Mouse (Mus musculus): ENCODE data around the gene Sart1.

The Sart1 gene

GRCm38 (mm10) chr19:5388588-5389242, at the start of gene Sart1:
Gene Sart1, minus strand, starts transcription at chr19:5388703.
- DNase-seq: peak; percentile 96

DNA sequence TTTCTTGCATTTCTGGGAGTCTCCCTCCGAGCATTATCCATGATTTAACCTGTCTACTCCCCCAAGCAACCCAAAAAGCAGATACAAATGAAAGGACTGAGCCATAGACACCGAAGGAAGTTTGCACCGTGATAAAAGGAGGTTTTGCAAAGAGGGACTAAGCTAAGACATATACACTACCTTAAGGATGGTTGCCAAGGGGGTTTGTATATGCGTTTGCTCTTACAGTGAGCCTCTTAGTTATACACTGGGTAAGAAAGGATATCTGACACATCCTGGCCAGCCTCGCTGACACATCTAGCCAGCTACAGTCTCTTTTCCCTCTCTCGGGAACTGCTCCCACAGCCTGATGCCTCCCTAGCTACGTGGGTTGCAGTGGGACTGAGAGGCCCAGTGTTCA, 45.4 kb upstream of the Sart1 start:
- DNase-seq: no peak

DNA sequence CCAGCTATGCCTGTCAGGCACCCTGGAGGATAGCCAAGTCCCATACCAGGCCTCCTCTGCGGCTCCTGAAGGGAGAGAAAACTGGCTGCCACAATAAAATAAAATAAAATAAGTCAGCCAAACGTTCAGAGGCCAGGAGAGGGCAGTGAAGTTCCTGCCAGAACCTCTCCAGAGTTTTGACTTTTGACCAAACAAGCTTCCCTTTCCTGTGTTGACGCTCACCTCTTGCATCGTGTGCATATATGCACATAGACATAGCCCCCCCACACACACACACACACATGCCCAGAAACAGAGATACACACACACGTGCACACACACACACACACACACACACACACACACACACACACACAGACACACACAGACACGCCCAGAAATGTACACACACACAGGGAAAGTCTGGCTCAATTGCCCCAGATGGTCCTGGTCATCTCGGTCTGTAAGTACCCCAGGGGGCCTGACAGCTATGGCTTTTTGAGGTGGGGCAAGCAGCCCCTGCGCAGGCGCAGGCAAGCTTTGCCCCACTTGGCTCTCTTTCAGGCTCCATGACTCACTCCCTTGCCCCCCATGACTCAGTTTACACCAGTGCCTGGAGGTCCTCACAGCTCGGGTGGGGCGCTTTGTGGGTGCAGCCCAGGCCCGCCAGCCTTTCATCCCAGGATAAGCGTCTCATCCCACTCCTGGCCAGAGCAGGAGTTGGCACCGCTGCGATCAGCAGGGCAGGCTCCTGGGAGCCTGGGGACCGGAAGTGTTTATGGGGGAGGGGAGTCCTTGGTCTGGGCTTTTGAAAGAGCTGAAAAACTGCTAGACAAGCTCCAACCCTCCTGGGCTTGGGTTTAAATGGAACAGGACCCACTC, 44.7 kb upstream of the Sart1 start:
- DNase-seq: no peak

GRCm38 (mm10) chr19:5431911-5432464, 43.5 kb upstream of the Sart1 start:
- DNase-seq: no peak

DNA sequence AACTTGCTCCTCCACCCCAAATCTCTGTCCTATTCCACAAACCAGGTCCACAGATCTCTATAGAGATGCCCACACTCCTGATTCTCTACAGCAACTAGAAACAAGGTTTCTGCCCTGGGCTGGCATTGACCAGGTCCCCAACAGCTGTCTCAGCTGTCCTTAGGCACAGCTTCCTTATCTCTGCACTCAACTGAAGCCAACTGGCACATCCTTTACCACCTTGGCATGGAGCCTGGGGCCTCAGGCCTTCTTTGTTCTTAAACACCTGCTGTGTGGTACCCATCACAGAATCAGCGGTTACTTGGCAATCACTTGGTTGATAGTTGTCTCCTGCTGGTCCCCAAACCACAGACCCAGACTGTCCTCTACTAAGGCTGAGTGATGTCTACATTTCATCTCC, 41.9 kb upstream of the Sart1 start:
- no peak for DNase-seq

DNA sequence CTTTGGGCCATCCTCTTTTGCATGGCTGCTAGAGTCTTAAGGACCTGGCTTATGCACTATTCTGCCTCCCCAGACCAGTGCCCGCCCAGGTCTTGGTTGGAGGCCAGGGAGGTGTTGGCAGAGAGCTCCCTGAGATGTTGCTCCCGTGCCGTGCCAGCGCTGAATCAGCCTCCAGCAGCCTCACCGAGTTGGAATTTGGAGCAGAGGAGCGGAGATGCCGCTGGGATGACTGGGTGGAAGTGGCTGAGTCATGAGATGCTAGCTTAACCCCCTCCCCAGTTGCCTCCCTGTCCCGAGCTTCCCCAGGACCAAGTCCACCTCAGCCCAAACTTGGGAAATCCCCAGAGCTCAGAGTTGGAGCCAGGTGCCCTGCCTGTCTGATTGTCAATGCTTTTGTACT, 41.3 kb upstream of the Sart1 start:
- peak; percentile 19 for DNase-seq

- DNase-seq: no peak
These were observed 40.7 kb upstream of the Sart1 start for GRCm38 (mm10) chr19:5429219-5429618.

- no peak for DNase-seq
These were observed 39.6 kb upstream of the Sart1 start for GRCm38 (mm10) chr19:5428083-5428482.

- DNase-seq: no peak
These were observed 38.3 kb upstream of the Sart1 start for GRCm38 (mm10) chr19:5426640-5427290.

- no peak for DNase-seq
These were observed 37.5 kb upstream of the Sart1 start for GRCm38 (mm10) chr19:5425906-5426565.

DNA sequence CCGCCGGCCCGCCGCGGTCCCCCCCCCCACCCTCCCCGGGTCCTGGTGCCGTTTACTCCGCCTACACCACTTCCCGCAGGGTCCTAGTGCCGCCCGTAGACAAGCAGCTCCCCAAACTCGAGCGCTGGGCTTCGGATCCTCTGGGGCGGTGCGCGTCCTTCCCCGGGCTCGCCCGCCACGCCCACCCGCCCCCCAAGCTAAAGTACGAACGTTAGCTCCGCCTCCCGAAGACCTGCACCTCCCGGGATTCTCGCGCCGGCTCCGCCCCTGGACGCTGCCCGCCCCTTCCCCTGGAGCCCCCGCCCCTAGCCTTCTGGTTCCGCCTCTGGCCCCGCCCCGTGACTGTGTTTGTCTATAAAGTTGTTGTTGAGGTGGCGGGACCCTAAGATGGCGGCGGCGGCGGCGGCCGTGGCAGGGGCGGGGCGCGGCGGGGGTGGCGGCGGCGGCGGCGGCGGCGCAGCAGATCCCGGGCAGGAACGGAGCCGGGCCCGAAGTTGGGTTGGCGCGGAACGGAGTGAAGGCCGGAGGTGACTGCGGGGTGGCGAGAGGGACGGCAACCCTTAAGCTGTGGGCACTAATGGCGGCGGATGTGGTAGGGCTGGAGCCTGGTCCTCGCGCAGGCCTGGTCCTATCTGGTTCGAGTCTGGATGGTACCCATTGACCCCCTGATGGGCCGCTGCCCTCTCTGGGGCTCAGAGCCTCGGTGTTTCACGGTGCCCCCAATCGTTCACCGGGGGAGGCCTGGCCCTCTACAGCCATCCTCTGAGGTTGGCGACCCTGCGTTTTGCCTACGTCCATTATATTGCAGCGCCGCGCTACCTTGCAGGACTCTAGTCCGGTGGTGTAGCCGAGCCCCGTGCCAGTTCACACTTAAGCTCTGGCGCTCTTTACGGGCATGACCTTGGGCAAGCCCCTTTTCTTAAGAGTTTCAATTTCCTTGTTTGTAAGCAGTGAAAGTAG, 36.6 kb upstream of the Sart1 start, which contains the start of the genes Drap1 and AI837181:
Drap1 (minus strand) TSS at position 198 of the 960 bp plus-strand sequence.
AI837181 (plus strand) TSS at position 363 of the 960 bp plus-strand sequence.
- DNase-seq: peak; percentile 91

DNA sequence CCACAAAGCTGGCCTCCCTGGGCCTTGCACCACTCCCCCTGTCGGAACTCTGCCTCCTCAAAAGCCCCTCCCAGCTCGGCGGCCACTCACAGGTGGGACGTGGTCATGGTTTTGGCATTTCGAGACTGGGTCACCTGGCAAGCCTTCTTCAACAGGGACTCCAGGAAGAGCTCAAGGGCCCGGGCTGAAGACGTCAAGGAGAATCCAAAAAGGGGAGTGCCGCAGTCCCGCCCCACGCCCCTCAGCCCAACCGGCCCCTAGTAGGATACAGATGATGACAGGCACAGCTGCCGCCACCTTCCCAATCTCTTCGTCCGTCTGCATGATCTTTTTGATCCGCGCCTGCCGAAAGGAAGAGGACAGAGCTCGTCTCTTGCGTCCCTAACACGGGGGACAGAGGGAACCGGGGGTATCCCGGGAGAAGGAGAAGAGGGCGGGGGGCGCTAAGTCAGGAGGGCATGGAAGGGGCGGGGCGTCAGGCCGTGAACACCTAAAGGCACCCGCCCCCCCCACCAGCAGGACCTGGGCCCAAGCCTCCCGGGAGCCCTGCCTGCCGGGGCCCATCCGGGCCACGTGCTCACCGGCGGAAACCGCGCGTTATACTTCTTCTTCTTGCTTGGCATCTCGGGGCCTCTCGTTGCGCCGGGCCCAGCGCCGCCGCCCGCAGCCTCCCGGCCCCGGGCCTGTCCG, 35.7 kb upstream of the Sart1 start:
- DNase-seq: peak; percentile 71

GRCm38 (mm10) chr19:5423561-5423960, 35.1 kb upstream of the Sart1 start:
- DNase-seq: no peak

- DNase-seq: no peak
These were observed 34.5 kb upstream of the Sart1 start for GRCm38 (mm10) chr19:5422895-5423443.

DNA sequence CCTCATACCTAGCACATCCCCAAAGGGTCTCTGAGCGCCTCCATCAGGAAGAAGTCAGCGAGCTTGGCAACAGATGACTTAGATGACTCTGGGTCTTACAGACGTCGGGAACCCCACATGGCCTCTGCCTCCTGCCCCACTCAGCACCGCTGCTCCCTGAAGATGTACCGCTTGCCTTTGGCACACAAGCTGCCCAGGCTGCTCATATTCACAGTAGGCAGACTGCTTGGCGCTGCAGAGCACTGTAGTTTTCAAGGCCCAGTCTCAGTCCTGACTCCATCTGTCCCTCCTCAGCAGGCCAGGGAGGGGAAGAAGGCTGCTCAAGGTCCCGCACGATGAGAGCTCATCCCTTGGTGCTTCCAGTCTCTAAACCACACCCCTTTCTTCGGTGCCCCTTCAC, 33.8 kb upstream of the Sart1 start:
- DNase-seq: no peak

- no peak for DNase-seq
These were observed 33.3 kb upstream of the Sart1 start for GRCm38 (mm10) chr19:5421784-5422183.

DNA sequence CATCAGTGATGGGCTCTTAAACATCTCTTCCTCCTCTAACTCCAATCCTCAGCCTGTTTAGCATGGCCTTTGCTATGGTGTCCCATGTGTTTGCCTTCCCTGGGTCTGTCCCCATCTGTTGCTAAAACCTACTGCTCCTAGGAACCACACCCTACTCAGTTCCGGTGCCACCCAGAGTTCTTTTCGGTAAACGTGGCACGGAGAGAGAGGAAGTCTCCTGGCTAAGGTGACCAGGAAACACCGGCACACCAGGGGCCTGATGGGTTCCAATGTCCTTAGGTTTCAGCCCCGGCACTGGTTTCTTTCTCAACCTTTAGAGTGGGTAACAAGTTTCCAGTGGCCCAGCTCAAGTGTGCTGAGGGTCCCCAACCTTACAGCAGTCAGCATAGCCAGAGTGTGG, 32.1 kb upstream of the Sart1 start:
- DNase-seq: no peak

- no peak for DNase-seq
These were observed 31.1 kb upstream of the Sart1 start for GRCm38 (mm10) chr19:5419630-5420029.

DNA sequence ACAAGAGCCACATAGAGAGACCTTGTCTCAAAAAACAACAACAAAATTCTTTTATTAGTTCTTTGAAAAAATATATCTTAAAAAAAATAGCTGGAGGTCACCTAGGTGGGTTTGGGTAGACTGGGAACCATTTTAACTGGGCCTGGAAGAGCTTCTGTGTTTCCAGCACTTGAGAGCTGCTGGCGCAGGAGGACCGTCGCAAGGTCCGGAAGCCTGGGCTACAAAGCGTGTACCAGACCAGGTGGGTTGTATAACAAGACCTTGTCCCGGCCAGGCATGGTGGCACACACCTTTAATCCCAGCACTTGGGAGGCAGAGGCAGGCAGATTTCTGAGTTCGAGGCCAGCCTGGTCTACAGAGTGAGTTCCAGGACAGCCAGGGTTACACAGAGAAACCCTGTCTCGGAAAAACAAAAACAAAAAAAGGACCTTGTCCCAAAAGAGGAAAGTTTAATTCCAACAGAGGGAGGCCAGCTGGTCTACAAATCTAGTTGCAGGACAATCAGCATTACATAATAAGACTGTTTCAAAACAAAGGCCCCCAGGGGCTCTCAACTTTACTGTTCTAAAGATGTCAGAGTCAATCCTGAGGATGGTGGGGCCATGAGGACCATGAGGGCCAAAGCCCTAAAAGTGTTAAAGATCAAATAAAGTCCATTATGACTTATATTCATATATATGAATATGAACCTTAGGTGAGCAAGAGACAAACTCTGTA, 30.4 kb upstream of the Sart1 start:
- no peak for DNase-seq

DNA sequence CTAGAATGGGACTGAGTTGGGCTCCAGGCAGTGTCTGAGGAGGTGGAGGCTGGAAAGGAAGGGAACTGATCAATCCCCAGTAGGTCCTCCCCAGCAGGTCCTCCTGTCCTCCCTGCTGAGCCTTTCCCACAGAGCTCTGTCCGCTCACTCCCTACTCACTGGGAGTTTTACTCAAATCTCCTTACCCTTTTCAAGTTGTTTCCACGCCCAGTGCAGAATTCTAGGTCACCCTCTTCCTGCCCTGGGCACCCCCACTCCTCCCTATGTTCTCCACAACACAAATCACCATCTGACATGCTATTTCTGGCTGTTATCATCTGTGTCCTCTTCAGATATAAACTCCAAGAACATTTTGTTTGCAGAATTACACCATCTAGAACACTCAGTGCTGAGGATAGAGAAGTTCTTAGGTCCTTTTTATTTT, 26.0 kb upstream of the Sart1 start:
- no peak for DNase-seq

Data from right cerebral cortex, postnatal 25 days (tissue).